Mouse (Mus musculus) heart, embryonic 10.5 days (tissue): ENCODE data around the gene Dbnl. TPM values are rescaled to one million over a fixed set of nuclear protein-coding genes. Genes with fewer than 3 reads are reported as not detected.

Source experiments
- DNase-seq: peaks from one replicate; pipeline ENCODE4 v3.0.0-alpha.2; 2017; ENCODE audit warnings: low spot score
- H3K27ac ChIP-seq: fragments of 300-500 bp; sonication (generic); 2 replicates; pipeline ENCODE4 v1.5.1; 2016; ENCODE audit warnings: mild to moderate bottlenecking
- H3K27me3 ChIP-seq: fragments of 300-500 bp; sonication (generic); 2 replicates; pipeline ENCODE4 v1.6.1; 2016; ENCODE audit warnings: mild to moderate bottlenecking; ENCODE audit not compliant: poor library complexity, insufficient read depth, severe bottlenecking
- H3K36me3 ChIP-seq: fragments of 300-500 bp; sonication (generic); 2 replicates; pipeline ENCODE4 v1.6.1; 2016; ENCODE audit warnings: mild to moderate bottlenecking, moderate library complexity
- H3K4me1 ChIP-seq: fragments of 300-500 bp; sonication (generic); 2 replicates; pipeline ENCODE4 v1.6.1; 2016; ENCODE audit warnings: mild to moderate bottlenecking
- H3K4me3 ChIP-seq: fragments of 300-500 bp; sonication (generic); 2 replicates; pipeline ENCODE4 v1.5.1; 2016; ENCODE audit warnings: mild to moderate bottlenecking, moderate library complexity
- H3K9me3 ChIP-seq: fragments of 300-500 bp; sonication (generic); 2 replicates; pipeline ENCODE4 v1.6.1; 2016; ENCODE audit warnings: mild to moderate bottlenecking, moderate library complexity
- WGBS: fragments of 180-500 bp; shearing (Covaris S2); methylation state at CpG from one replicate; pipeline ENCODE4 v1.1.7; 2016; 5-methylcytosine and 5-hydroxymethylcytosine counted together
- polyA plus RNA-seq: library from polyadenylated mRNA; unstranded; fragments of >200 nt; fragmentation: Nextera tagmentation; extraction: Ambion mirVana; gene quantifications from 2 replicates; pipeline ENCODE4 v1.2.1, GENCODE M21; 2016

The Dbnl gene
- polyA plus RNA-seq, 1 experiment from 2014 or later = 114 TPM

- WGBS = 85% methylated on average over 6 of the region's 6 CpGs
- Histone ChIP-seq H3K27me3 (no peaks in the 10 kb centered on the region), H3K4me3 (no peak overlapping the region), H3K9me3 (no peaks in the 10 kb centered on the region), H3K4me1 (peaks cover 9% of the 10 kb centered on the region), H3K36me3 (0 out of 2 replicates have a peak, but pooled peaks cover 6% of the 10 kb centered on the region), H3K27ac (no peak overlapping the region)
- no peak for DNase-seq
Observed at GRCm38 (mm10) chr11:5780035-5780499, 8.2 kb upstream of the Dbnl start.

DNA sequence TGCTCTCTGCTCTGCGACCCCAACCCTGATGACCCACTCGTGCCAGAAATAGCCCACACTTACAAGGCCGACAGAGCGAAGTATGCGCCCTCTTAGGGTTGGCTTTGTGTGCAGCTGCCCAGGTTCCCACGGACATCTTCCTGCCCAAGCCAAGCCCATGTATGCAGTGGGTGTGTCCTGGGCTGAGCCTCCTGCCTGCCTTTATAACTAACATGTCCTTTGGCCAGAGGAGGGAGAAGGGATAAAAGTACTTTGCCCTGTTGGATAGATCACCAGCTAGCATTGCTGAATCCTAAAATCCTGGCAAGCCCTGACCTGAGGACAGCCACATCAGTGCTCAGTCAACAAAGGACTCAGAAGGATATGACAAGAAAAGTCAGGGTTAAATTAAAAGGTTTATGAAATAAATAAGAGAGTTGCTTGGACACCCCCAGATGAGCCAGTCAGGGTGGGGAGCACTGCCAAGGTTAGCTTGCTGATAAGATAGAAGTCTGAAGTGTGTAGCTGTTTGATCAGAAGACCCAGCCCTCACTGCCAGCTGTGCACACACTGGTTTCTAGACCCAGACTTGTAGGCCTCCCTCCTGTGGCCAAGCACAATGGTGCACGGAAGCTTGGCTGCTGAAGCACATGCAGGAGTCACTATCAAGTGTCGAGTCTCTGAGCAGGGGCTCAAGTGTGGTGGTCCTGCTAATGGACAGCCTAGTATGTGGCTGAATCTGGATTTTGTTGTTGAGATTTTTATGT lies 5.9 kb upstream of the Dbnl start:
- Histone ChIP-seq H3K27ac (0 out of 2 replicates have a peak overlapping the region, but pooled peaks have one; percentile 13), H3K4me1 (peaks cover 12% of the 10 kb centered on the region), H3K4me3 (no peak overlapping the region), H3K36me3 (0 out of 2 replicates have a peak, but pooled peaks cover 6% of the 10 kb centered on the region), H3K9me3 (no peaks in the 10 kb centered on the region), H3K27me3 (no peaks in the 10 kb centered on the region)
- DNase-seq = no peak
- 42% methylated on average over 8 of the region's 8 CpGs for WGBS

DNA sequence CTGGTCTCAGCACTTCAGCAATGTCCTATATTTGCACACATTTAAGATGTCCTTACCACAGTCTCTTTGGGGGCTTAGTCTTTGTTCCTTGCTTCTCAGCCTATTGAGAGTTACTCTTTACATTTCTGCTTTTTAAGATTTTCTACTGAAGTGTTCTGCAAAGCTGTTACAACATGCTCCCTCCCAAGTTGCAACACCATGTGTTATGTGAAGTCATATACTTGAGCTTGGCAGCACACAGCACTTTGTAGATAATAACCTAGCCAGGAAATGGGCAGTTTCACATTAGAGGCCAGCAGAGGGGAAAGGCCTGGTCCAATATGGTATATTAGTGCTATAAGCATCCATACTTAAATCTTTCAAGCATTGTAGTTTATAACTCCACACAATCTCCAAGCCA lies 2.6 kb upstream of the Dbnl start:
- no peaks in the 10 kb centered on the region for H3K27me3 ChIP-seq
- H3K27ac ChIP-seq = no peak overlapping the region
- H3K36me3 ChIP-seq = peaks cover 9% of the 10 kb centered on the region; the same call in 1 of the 2 replicates
- no peaks in the 10 kb centered on the region for H3K9me3 ChIP-seq
- H3K4me1 ChIP-seq = peaks cover 27% of the 10 kb centered on the region
- no peak overlapping the region for H3K4me3 ChIP-seq
- DNase-seq = no peak

DNA sequence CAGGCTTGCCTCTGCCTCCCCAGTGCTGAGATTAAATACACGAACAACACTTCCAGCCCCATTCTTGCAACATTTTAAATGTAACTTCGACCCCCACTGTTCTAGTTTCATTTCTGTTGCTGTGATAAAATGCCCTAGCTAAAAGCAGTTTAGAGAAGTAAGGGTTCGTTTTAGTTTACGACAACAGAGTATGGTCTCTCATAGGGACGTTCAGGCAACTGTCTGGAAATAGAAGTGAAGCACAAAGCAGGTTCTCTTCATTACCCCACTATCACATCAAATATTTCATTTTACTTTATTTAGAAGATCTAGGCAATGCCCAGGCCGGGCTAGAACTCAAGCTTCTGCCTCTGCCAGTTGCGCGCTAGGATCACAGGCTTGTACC lies 625 bp upstream of the Dbnl start:
- DNase-seq = no peak
- H3K9me3 ChIP-seq = no peaks in the 10 kb centered on the region
- peak overlapping the region; percentile 97 for H3K27ac ChIP-seq
- 38% methylated on average over 8 of the region's 8 CpGs for WGBS
- H3K4me1 ChIP-seq = peaks cover 20% of the 10 kb centered on the region
- peaks cover 25% of the 10 kb centered on the region for H3K36me3 ChIP-seq
- H3K27me3 ChIP-seq = no peaks in the 10 kb centered on the region
- H3K4me3 ChIP-seq = peak overlapping the region; percentile 92

GRCm38 (mm10) chr11:5789071-5789753 lies 924 bp downstream of the Dbnl start:
- no peak for DNase-seq
- WGBS = 67% methylated on average over 6 of the region's 6 CpGs
- peak overlapping the region; percentile 97 for H3K27ac ChIP-seq

DNA sequence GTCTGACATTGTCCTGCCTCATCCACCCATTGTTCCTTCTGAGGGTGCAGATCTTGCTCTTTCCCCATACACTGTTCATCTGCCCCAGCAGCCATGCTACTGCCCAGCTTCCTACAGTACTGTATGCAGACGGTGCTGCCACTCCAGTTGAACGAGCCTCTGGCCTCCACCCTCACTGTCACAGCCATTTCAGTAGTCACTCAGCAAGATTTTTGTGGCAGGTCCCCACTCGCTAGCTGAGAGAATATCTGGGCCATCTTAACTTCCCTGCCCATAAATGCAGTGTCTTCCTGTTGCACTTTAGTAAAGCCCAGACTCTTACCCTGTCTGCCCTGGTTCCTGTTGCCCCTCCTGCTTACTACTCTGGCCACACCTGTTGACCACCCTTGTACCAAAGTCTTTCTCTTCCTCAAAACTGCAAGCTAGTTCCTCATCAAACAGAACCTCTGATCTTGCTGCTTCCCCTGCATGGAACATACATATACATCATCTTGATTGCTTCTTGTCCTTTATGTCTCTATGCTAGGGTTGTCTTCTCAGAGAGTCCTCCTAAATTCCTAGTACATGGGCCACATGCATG lies 1.6 kb downstream of the Dbnl start:
- Histone ChIP-seq H3K27ac (peak overlapping the region; percentile 97; the same call in 1 of the 2 replicates), H3K27me3 (no peaks in the 10 kb centered on the region)
- 62% methylated on average over 3 of the region's 3 CpGs for WGBS

More at GRCm38 (mm10) chr11:5789071-5789753, 924 bp downstream of the Dbnl start:
- H3K36me3 ChIP-seq = peaks cover 34% of the 10 kb centered on the region
- peak overlapping the region; percentile 92 for H3K4me3 ChIP-seq
- H3K27me3 ChIP-seq = no peaks in the 10 kb centered on the region
- H3K9me3 ChIP-seq = no peaks in the 10 kb centered on the region
- H3K4me1 ChIP-seq = peaks cover 23% of the 10 kb centered on the region

GRCm38 (mm10) chr11:5790431-5790830 lies 2.1 kb downstream of the Dbnl start:
- WGBS = 93% methylated on average over 1 of the region's 1 CpGs
- Histone ChIP-seq H3K9me3 (no peaks in the 10 kb centered on the region), H3K27ac (no peak overlapping the region), H3K4me3 (no peak overlapping the region), H3K27me3 (no peaks in the 10 kb centered on the region), H3K4me1 (peaks cover 28% of the 10 kb centered on the region), H3K36me3 (peaks cover 44% of the 10 kb centered on the region)
- no peak for DNase-seq

More for the DNA sequence above, 1.6 kb downstream of the Dbnl start:
- peaks cover 23% of the 10 kb centered on the region for H3K4me1 ChIP-seq
- no peaks in the 10 kb centered on the region for H3K9me3 ChIP-seq
- no peak for DNase-seq
- H3K36me3 ChIP-seq = peaks cover 38% of the 10 kb centered on the region
- H3K4me3 ChIP-seq = no peak overlapping the region

DNA sequence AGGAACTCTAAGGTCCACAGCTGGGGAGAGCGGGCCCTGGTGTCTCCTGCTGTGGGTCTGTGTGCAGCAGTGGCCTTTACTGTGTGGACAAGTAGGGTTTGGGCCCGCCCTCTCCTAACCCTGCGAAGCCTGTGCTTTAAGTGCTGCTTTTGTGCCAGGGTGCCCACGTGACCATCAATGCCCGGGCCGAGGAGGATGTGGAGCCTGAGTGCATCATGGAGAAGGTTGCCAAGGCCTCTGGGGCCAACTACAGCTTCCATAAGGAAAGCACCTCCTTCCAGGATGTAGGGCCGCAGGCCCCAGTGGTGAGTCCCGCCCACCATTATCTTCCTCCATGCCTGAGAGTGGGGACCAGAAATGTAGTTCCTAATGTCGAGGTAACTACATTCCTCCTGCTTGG lies 7.0 kb downstream of the Dbnl start:
- WGBS = 79% methylated on average over 9 of the region's 9 CpGs
- Histone ChIP-seq H3K27me3 (no peaks in the 10 kb centered on the region), H3K36me3 (peaks cover 92% of the 10 kb centered on the region), H3K27ac (peak overlapping the region; percentile 18; the same call in 1 of the 2 replicates), H3K4me1 (peaks cover 40% of the 10 kb centered on the region), H3K4me3 (no peak overlapping the region), H3K9me3 (no peaks in the 10 kb centered on the region)
- DNase-seq = no peak

DNA sequence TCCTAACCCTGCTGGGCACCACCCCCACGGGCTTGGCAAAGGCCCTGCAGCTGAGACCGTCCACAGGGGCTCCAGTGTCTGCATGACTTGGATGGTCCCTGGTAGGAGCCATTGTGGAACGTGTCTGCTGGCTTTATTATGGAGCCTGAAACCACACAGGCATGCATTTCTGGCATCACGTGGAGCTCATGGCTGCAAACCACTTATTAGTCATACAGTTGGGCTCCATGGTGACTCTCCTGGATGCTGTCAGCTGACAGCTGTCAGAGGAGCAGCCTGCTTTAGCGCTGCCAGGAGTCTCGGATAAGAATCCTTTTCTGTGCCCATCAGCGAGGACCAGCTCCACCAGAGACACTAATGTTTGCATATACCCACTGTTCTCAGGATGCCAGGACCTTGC lies 7.4 kb downstream of the Dbnl start:
- WGBS = 73% methylated on average over 7 of the region's 7 CpGs
- Histone ChIP-seq H3K4me3 (no peak overlapping the region), H3K27me3 (no peaks in the 10 kb centered on the region), H3K4me1 (peaks cover 43% of the 10 kb centered on the region), H3K9me3 (no peaks in the 10 kb centered on the region), H3K27ac (peak overlapping the region; percentile 18; the same call in 1 of the 2 replicates), H3K36me3 (peaks cover 93% of the 10 kb centered on the region)
- no peak for DNase-seq

GRCm38 (mm10) chr11:5796939-5797338 lies 8.7 kb downstream of the Dbnl start:
- WGBS = 88% methylated on average over 15 of the region's 15 CpGs
- Histone ChIP-seq H3K4me3 (no peak overlapping the region), H3K27ac (no peak overlapping the region), H3K9me3 (no peaks in the 10 kb centered on the region), H3K27me3 (no peaks in the 10 kb centered on the region), H3K36me3 (peaks cover 94% of the 10 kb centered on the region), H3K4me1 (peaks cover 55% of the 10 kb centered on the region)
- no peak for DNase-seq

- peaks cover 89% of the 10 kb centered on the region for H3K36me3 ChIP-seq
- H3K27ac ChIP-seq = no peak overlapping the region
- no peak for DNase-seq
- no peaks in the 10 kb centered on the region for H3K27me3 ChIP-seq
- H3K4me3 ChIP-seq = no peak overlapping the region
- no peaks in the 10 kb centered on the region for H3K9me3 ChIP-seq
- H3K4me1 ChIP-seq = peaks cover 59% of the 10 kb centered on the region
- 69% methylated on average over 11 of the region's 11 CpGs for WGBS
Observed at GRCm38 (mm10) chr11:5797371-5797770, 9.1 kb downstream of the Dbnl start.

- Histone ChIP-seq H3K27ac (no peak overlapping the region), H3K4me3 (no peak overlapping the region), H3K27me3 (no peaks in the 10 kb centered on the region), H3K36me3 (peaks cover 84% of the 10 kb centered on the region), H3K9me3 (no peaks in the 10 kb centered on the region), H3K4me1 (peaks cover 62% of the 10 kb centered on the region)
- DNase-seq = no peak
- 85% methylated on average over 5 of the region's 5 CpGs for WGBS
Observed at GRCm38 (mm10) chr11:5797928-5798327, 9.6 kb downstream of the Dbnl start.
